Mouse (Mus musculus): ENCODE measurements around the gene H2-DMb2. TPM values are rescaled to one million over a fixed set of nuclear protein-coding genes. Genes with fewer than 3 reads are reported as not detected.

The H2-DMb2 gene
- polyA plus RNA-seq, 1 experiment from 2014 or later: not detected

- no peaks in the 10 kb centered on the region for H3K27me3 ChIP-seq (ENCODE audit: control insufficient read depth, insufficient read depth, low read length)
- DNase-seq (ENCODE audit: low spot score) (no peak), ATAC-seq (replicated peaks; ENCODE audit: insufficient number of reproducible peaks, low FRiP score, low TSS enrichment, low read depth) (no peak)
- no peak overlapping the region for H3K4me2 ChIP-seq (ENCODE audit: low read depth, low read length)
- no peak overlapping the region for H3K27ac ChIP-seq (replicated peaks; ENCODE audit: low read depth, low read length)
- no peaks in the 10 kb centered on the region for H3K36me3 ChIP-seq (replicated peaks; ENCODE audit: control insufficient read depth, insufficient read depth, low read depth, low read length)
- H3K4me3 ChIP-seq (ENCODE audit: low read depth, low read length): no peak overlapping the region
- WGBS: 84% methylated on average over 6 of the region's 6 CpGs
- no peaks in the 10 kb centered on the region for H3K9me3 ChIP-seq (replicated peaks; ENCODE audit: control insufficient read depth, low read length)
- no peaks in the 10 kb centered on the region for H3K4me1 ChIP-seq (ENCODE audit: control insufficient read depth, insufficient read depth, low read length)
- H3K9ac ChIP-seq (replicated peaks; ENCODE audit: low read length): no peak overlapping the region
These were observed 18.5 kb upstream of the H2-DMb2 start for GRCm38 (mm10) chr17:34124649-34125048.

GRCm38 (mm10) chr17:34126826-34127420, 16.2 kb upstream of the H2-DMb2 start:
- no peak overlapping the region for H3K4me3 ChIP-seq (ENCODE audit: low read depth, low read length)
- ATAC-seq (replicated peaks; ENCODE audit: insufficient number of reproducible peaks, low FRiP score, low TSS enrichment, low read depth): no peak
- no peak overlapping the region for H3K27ac ChIP-seq (replicated peaks; ENCODE audit: low read depth, low read length)
- no peak overlapping the region for H3K9ac ChIP-seq (replicated peaks; ENCODE audit: low read length)
- H3K36me3 ChIP-seq (replicated peaks; ENCODE audit: control insufficient read depth, insufficient read depth, low read depth, low read length): no peaks in the 10 kb centered on the region
- 58% methylated on average over 9 of the region's 9 CpGs for WGBS
- no peaks in the 10 kb centered on the region for H3K4me1 ChIP-seq (ENCODE audit: control insufficient read depth, insufficient read depth, low read length)
- no peaks in the 10 kb centered on the region for H3K9me3 ChIP-seq (replicated peaks; ENCODE audit: control insufficient read depth, low read length)
- DNase-seq (ENCODE audit: low spot score): no peak
- no peaks in the 10 kb centered on the region for H3K27me3 ChIP-seq (ENCODE audit: control insufficient read depth, insufficient read depth, low read length)
- no peak overlapping the region for H3K4me2 ChIP-seq (ENCODE audit: low read depth, low read length)

- ATAC-seq (replicated peaks; ENCODE audit: insufficient number of reproducible peaks, low FRiP score, low TSS enrichment, low read depth): no peak
- Histone ChIP-seq H3K4me1 (ENCODE audit: control insufficient read depth, insufficient read depth, low read length) (no peaks in the 10 kb centered on the region), H3K9ac (replicated peaks; ENCODE audit: low read length) (no peak overlapping the region), H3K27ac (replicated peaks; ENCODE audit: low read depth, low read length) (no peak overlapping the region), H3K27me3 (ENCODE audit: control insufficient read depth, insufficient read depth, low read length) (no peaks in the 10 kb centered on the region), H3K36me3 (replicated peaks; ENCODE audit: control insufficient read depth, insufficient read depth, low read depth, low read length) (no peaks in the 10 kb centered on the region), H3K9me3 (replicated peaks; ENCODE audit: control insufficient read depth, low read length) (no peaks in the 10 kb centered on the region), H3K4me3 (ENCODE audit: low read depth, low read length) (no peak overlapping the region), H3K4me2 (ENCODE audit: low read depth, low read length) (no peak overlapping the region)
- DNase-seq (ENCODE audit: low spot score): no peak
- 22% methylated on average over 6 of the region's 6 CpGs for WGBS
These were observed 15.6 kb upstream of the H2-DMb2 start for GRCm38 (mm10) chr17:34127475-34127874.

GRCm38 (mm10) chr17:34128264-34128937, 14.7 kb upstream of the H2-DMb2 start:
- no peaks in the 10 kb centered on the region for H3K36me3 ChIP-seq (replicated peaks; ENCODE audit: control insufficient read depth, insufficient read depth, low read depth, low read length)
- WGBS: 17% methylated on average over 13 of the region's 13 CpGs
- no peak overlapping the region for H3K4me3 ChIP-seq (ENCODE audit: low read depth, low read length)
- no peaks in the 10 kb centered on the region for H3K4me1 ChIP-seq (ENCODE audit: control insufficient read depth, insufficient read depth, low read length)
- H3K27me3 ChIP-seq (ENCODE audit: control insufficient read depth, insufficient read depth, low read length): no peaks in the 10 kb centered on the region
- DNase-seq (ENCODE audit: low spot score) (no peak), ATAC-seq (replicated peaks; ENCODE audit: insufficient number of reproducible peaks, low FRiP score, low TSS enrichment, low read depth) (no peak)
- H3K9me3 ChIP-seq (replicated peaks; ENCODE audit: control insufficient read depth, low read length): no peaks in the 10 kb centered on the region
- no peak overlapping the region for H3K9ac ChIP-seq (replicated peaks; ENCODE audit: low read length)
- H3K4me2 ChIP-seq (ENCODE audit: low read depth, low read length): no peak overlapping the region
- no peak overlapping the region for H3K27ac ChIP-seq (replicated peaks; ENCODE audit: low read depth, low read length)

- Histone ChIP-seq H3K4me1 (ENCODE audit: control insufficient read depth, insufficient read depth, low read length) (no peaks in the 10 kb centered on the region), H3K4me3 (ENCODE audit: low read depth, low read length) (no peak overlapping the region), H3K36me3 (replicated peaks; ENCODE audit: control insufficient read depth, insufficient read depth, low read depth, low read length) (no peaks in the 10 kb centered on the region), H3K4me2 (ENCODE audit: low read depth, low read length) (no peak overlapping the region), H3K9me3 (replicated peaks; ENCODE audit: control insufficient read depth, low read length) (no peaks in the 10 kb centered on the region), H3K9ac (replicated peaks; ENCODE audit: low read length) (no peak overlapping the region), H3K27ac (replicated peaks; ENCODE audit: low read depth, low read length) (no peak overlapping the region), H3K27me3 (ENCODE audit: control insufficient read depth, insufficient read depth, low read length) (no peaks in the 10 kb centered on the region)
- WGBS: 20% methylated on average over 18 of the region's 18 CpGs
- ATAC-seq (replicated peaks; ENCODE audit: insufficient number of reproducible peaks, low FRiP score, low TSS enrichment, low read depth) (no peak), DNase-seq (ENCODE audit: low spot score) (peak; percentile 40)
These were observed 13.9 kb upstream of the H2-DMb2 start for GRCm38 (mm10) chr17:34128944-34129791.

- no peak overlapping the region for H3K27ac ChIP-seq (replicated peaks; ENCODE audit: low read depth, low read length)
- no peak overlapping the region for H3K4me2 ChIP-seq (ENCODE audit: low read depth, low read length)
- no peak overlapping the region for H3K4me3 ChIP-seq (ENCODE audit: low read depth, low read length)
- no peak for ATAC-seq (replicated peaks; ENCODE audit: insufficient number of reproducible peaks, low FRiP score, low TSS enrichment, low read depth)
- no peaks in the 10 kb centered on the region for H3K27me3 ChIP-seq (ENCODE audit: control insufficient read depth, insufficient read depth, low read length)
- no peak overlapping the region for H3K9ac ChIP-seq (replicated peaks; ENCODE audit: low read length)
- no peaks in the 10 kb centered on the region for H3K4me1 ChIP-seq (ENCODE audit: control insufficient read depth, insufficient read depth, low read length)
- 83% methylated on average over 19 of the region's 19 CpGs for WGBS
- no peaks in the 10 kb centered on the region for H3K36me3 ChIP-seq (replicated peaks; ENCODE audit: control insufficient read depth, insufficient read depth, low read depth, low read length)
- H3K9me3 ChIP-seq (replicated peaks; ENCODE audit: control insufficient read depth, low read length): no peaks in the 10 kb centered on the region
- DNase-seq (ENCODE audit: low spot score): no peak
These were observed 12.8 kb upstream of the H2-DMb2 start for GRCm38 (mm10) chr17:34130073-34130947.

- WGBS: 70% methylated on average over 7 of the region's 7 CpGs
- H3K27ac ChIP-seq (replicated peaks; ENCODE audit: low read depth, low read length): no peak overlapping the region
- H3K4me1 ChIP-seq (ENCODE audit: control insufficient read depth, insufficient read depth, low read length): no peaks in the 10 kb centered on the region
- H3K4me3 ChIP-seq (ENCODE audit: low read depth, low read length): no peak overlapping the region
- no peaks in the 10 kb centered on the region for H3K9me3 ChIP-seq (replicated peaks; ENCODE audit: control insufficient read depth, low read length)
- H3K36me3 ChIP-seq (replicated peaks; ENCODE audit: control insufficient read depth, insufficient read depth, low read depth, low read length): no peaks in the 10 kb centered on the region
- no peak overlapping the region for H3K4me2 ChIP-seq (ENCODE audit: low read depth, low read length)
- H3K9ac ChIP-seq (replicated peaks; ENCODE audit: low read length): no peak overlapping the region
- no peaks in the 10 kb centered on the region for H3K27me3 ChIP-seq (ENCODE audit: control insufficient read depth, insufficient read depth, low read length)
- ATAC-seq (replicated peaks; ENCODE audit: insufficient number of reproducible peaks, low FRiP score, low TSS enrichment, low read depth) (no peak), DNase-seq (ENCODE audit: low spot score) (no peak)
These were observed 11.2 kb upstream of the H2-DMb2 start for GRCm38 (mm10) chr17:34131911-34132310.
